Mouse (Mus musculus) lung, embryonic 16.5 days (tissue): ENCODE measurements around the gene Scn4a. TPM values are rescaled to one million over a fixed set of nuclear protein-coding genes. Genes with fewer than 3 reads are reported as not detected.
A peak's percentile ranks its signal among the peaks of the same experiment; 100 is the strongest.
"Not testable (repeated sequence)": the region's sequence is repeated elsewhere in the genome, so short reads cannot be mapped to it uniquely, and the experiment has no call there.

Experiments used
- ATAC-seq: fragments of 200-750 bp; cut with Nextera tagmentation; 2 replicates; pipeline ENCODE4 v1.8.0; 2017; ENCODE audit warnings: low read depth, mild to moderate bottlenecking, moderate library complexity
- H3K27ac ChIP-seq: fragments of 300-500 bp; sonication (generic); 2 replicates; pipeline ENCODE4 v1.5.1; 2014; ENCODE audit warnings: mild to moderate bottlenecking, control low read depth, low read length
- H3K27me3 ChIP-seq: fragments of 300-500 bp; sonication (generic); 2 replicates; pipeline ENCODE4 v1.6.1; 2014; ENCODE audit warnings: low read depth, low read length, mixed read lengths; ENCODE audit not compliant: control insufficient read depth, insufficient read depth
- H3K36me3 ChIP-seq: fragments of 300-500 bp; sonication (generic); 2 replicates; pipeline ENCODE4 v1.6.1; 2014; ENCODE audit warnings: low read length; ENCODE audit not compliant: control insufficient read depth, insufficient read depth
- H3K4me1 ChIP-seq: fragments of 300-500 bp; sonication (generic); replicated peaks from 2 replicates; pipeline ENCODE4 v1.6.1; 2014; ENCODE audit warnings: low read length, mixed read lengths; ENCODE audit not compliant: control insufficient read depth, insufficient read depth
- H3K4me2 ChIP-seq: fragments of 300-500 bp; sonication (generic); 2 replicates; pipeline ENCODE4 v1.6.1; 2014; ENCODE audit warnings: low read depth, low read length, control low read depth
- H3K4me3 ChIP-seq: fragments of 300-500 bp; sonication (generic); 2 replicates; pipeline ENCODE4 v1.5.1; 2014; ENCODE audit warnings: mild to moderate bottlenecking, low read length, control low read depth
- H3K9ac ChIP-seq: fragments of 300-500 bp; sonication (generic); 2 replicates; pipeline ENCODE4 v1.6.1; 2014; ENCODE audit warnings: low read length, control low read depth
- H3K9me3 ChIP-seq: fragments of 300-500 bp; sonication (generic); 2 replicates; pipeline ENCODE4 v1.6.1; 2016; ENCODE audit warnings: low read length; ENCODE audit not compliant: control insufficient read depth
- WGBS: fragments of 180-500 bp; shearing (Covaris S2); extraction: QIAGEN DNeasy Blood & Tissue Kit; methylation state at CpG from one replicate; pipeline ENCODE4 v1.1.7; 2014; 5-methylcytosine and 5-hydroxymethylcytosine counted together
- polyA plus RNA-seq: library from polyadenylated mRNA; unstranded; fragments of >200 nt; fragmentation: Nextera tagmentation; extraction: Ambion mirVana; gene quantifications from 2 replicates; pipeline ENCODE4 v1.2.1, GENCODE M21; 2015

The Scn4a gene
- polyA plus RNA-seq: 0.03 and 0.06 TPM in 2 replicates

GRCm38 (mm10) chr11:106353188-106353587 is at the start of gene Scn4a:
Scn4a (minus strand) TSS chr11:106353288.
- 72% methylated on average over 12 of the region's 12 CpGs for WGBS
- Histone ChIP-seq H3K27ac (no peak within 1 kb of the TSS), H3K9ac (no peak within 1 kb of the TSS), H3K4me3 (no peak within 1 kb of the TSS), H3K27me3 (no peaks in the 10 kb centered on the region), H3K9me3 (no peaks in the 10 kb centered on the region), H3K36me3 (no peaks in the 10 kb centered on the region), H3K4me1 (peaks cover 6% of the 10 kb centered on the region), H3K4me2 (no peak within 1 kb of the TSS)
- no peak for ATAC-seq

DNA sequence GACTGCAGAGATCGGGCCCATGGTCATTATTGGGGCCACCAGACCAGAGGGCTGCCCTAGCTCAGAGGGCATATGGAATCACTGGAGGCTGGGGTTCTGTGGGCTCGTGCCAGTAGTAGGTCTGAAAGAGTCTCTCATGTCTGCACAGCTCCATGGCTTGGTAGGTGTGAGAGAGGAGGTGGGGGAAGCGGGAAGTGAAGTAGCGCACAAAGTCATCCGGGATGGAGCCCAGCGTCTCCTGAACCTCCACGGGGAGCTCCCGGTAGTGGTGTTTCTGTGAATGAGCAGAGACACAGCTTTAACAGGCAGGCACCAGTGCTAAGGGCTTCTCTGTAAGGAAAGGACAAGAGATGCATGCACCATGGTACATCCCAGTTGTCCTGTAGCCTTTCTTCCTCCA is 45.4 kb upstream of the Scn4a start:
- Histone ChIP-seq H3K4me3 (no peak overlapping the region), H3K4me2 (no peak overlapping the region), H3K9ac (no peak overlapping the region), H3K27ac (no peak overlapping the region), H3K27me3 (no peaks in the 10 kb centered on the region), H3K9me3 (no peaks in the 10 kb centered on the region), H3K36me3 (peaks cover 16% of the 10 kb centered on the region), H3K4me1 (no peaks in the 10 kb centered on the region)
- WGBS: 84% methylated on average over 8 of the region's 8 CpGs
- no peak for ATAC-seq

- 90% methylated on average over 3 of the region's 3 CpGs for WGBS
- no peaks in the 10 kb centered on the region for H3K4me1 ChIP-seq
- no peak overlapping the region for H3K9ac ChIP-seq
- H3K27me3 ChIP-seq: no peaks in the 10 kb centered on the region
- no peak for ATAC-seq
- no peak overlapping the region for H3K4me2 ChIP-seq
- no peaks in the 10 kb centered on the region for H3K9me3 ChIP-seq
- no peak overlapping the region for H3K27ac ChIP-seq
- H3K4me3 ChIP-seq: no peak overlapping the region
- peaks cover 11% of the 10 kb centered on the region; the same call in 1 of the 2 replicates for H3K36me3 ChIP-seq
Observed at GRCm38 (mm10) chr11:106397656-106398055, 44.6 kb upstream of the Scn4a start.

DNA sequence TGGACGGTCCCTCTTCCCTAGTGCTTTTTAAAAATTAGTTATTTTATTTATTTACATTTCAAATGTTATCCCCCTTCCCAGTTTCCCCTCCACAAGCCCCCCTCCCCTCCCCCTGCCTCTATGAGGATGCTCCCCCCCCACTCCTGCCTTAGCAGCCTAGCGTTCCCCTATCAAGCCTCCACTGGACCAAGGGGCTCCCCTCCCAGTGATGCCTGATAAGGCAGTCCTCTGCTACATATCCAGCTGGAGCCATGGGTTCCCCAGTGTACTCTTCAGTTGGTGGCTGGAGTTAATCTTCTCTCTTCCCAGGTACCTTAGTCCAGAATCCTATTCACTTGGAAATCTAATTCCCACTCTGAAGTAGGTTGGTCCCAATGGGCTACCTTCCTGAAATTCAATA is 41.0 kb upstream of the Scn4a start:
- not testable (repeated sequence) for H3K27ac ChIP-seq, H3K4me3 ChIP-seq, H3K27me3 ChIP-seq, H3K36me3 ChIP-seq, H3K9ac ChIP-seq, ATAC-seq, H3K4me1 ChIP-seq, H3K4me2 ChIP-seq, H3K9me3 ChIP-seq
- 70% methylated on average over 2 of the region's 2 CpGs for WGBS

GRCm38 (mm10) chr11:106393331-106393616 is 40.2 kb upstream of the Scn4a start:
- Histone ChIP-seq H3K27ac (no peak overlapping the region), H3K4me2 (no peak overlapping the region), H3K9me3 (no peaks in the 10 kb centered on the region), H3K36me3 (no peaks in the 10 kb centered on the region), H3K4me3 (no peak overlapping the region), H3K9ac (no peak overlapping the region), H3K27me3 (no peaks in the 10 kb centered on the region), H3K4me1 (peaks cover 9% of the 10 kb centered on the region)
- 58% methylated on average over 4 of the region's 4 CpGs for WGBS
- ATAC-seq: no peak

DNA sequence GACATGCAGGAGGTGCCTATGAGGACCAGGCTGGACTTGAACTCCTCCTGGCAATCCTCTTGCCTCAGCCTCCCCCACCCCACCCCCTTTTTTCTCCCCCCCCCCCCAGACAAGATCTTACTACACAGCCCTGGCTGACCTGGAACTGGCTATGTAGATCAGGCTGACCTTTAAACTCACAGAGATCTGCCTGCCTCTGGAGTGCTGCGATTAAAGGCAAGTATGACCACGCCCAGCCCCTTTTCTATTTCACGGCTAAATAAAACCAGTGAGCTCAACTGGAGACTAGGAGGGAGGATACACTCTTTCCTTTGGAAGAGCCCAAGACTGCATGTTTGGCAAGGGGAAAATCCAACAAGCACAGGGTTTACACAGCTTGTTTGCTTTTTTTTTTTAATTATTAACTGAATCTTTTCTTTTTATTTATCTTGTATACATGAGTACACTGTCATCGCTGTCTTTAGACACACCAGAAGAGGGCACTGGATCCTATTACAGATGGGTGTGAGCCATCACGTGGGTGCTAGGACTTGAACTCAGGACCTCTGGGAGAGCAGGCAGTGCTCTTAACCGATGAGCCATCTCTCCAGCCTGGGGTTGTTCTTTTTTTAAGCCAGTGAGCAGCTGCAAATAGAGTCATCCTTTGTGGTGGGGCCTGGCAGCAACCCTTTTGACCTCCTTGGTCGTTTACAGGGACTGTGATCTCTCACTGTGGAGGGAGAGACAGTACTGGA is 39.7 kb upstream of the Scn4a start:
- Histone ChIP-seq H3K27ac (no peak overlapping the region), H3K4me3 (no peak overlapping the region), H3K36me3 (no peaks in the 10 kb centered on the region), H3K4me2 (no peak overlapping the region), H3K4me1 (peaks cover 10% of the 10 kb centered on the region), H3K9me3 (no peaks in the 10 kb centered on the region), H3K9ac (no peak overlapping the region), H3K27me3 (no peaks in the 10 kb centered on the region)
- 58% methylated on average over 7 of the region's 7 CpGs for WGBS
- no peak for ATAC-seq

DNA sequence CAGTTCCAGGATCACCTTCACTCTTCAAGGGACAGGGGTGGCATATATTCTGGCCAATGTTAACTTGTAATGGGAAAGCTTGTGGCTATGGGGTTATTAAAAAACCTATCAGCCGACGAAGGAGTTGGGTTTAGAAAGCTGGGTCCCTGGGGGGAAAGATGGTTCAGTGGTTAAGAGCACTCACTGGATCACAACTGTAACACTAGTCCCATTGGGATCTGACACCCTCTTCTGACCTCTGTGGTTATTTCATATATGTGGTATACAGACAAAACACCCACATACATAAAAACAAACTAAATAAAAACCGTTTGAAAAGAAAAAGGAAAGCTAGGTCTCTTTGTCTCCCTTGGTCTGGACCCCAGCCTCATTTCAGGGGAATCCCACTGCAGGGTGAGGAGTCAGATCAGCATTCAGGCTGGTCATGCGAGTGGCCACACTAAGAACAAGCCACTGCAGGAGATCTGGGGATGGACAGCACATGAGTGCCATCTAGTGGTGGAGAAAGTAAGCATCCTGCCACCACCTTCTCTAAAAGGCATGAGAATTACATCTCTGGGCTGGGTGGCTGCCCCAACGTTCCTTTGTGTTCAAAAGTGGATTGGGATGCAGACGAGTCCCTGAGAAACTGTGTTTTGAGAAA is 38.6 kb upstream of the Scn4a start:
- peak; percentile 72 for ATAC-seq
- Histone ChIP-seq H3K4me3 (no peak overlapping the region), H3K36me3 (no peaks in the 10 kb centered on the region), H3K4me2 (no peak overlapping the region), H3K27ac (0 out of 2 replicates have a peak overlapping the region, but pooled peaks have one; percentile 7), H3K9ac (no peak overlapping the region), H3K9me3 (no peaks in the 10 kb centered on the region), H3K4me1 (peaks cover 16% of the 10 kb centered on the region), H3K27me3 (no peaks in the 10 kb centered on the region)
- 27% methylated on average over 6 of the region's 6 CpGs for WGBS

DNA sequence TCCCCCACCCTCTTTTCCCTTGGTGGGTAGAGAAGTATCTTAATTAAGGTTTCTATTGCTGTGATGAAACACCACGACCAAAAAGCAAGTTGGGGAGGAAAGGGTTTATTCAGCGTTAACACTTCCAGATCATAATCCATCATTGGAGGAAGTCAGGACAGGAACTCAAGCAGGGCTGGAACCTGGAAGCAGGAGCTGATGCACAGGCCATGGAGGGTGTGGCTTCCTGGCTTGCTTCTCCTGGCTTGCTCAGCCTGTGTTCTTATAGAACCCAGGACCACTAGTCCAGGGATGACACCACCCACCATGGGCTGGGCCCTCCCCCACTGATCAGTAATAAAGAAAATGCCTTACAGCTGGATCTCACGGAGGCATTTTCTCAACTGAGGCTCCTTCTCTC is 37.7 kb upstream of the Scn4a start:
- Histone ChIP-seq H3K9me3 (no peaks in the 10 kb centered on the region), H3K4me1 (peaks cover 16% of the 10 kb centered on the region), H3K27me3 (no peaks in the 10 kb centered on the region), H3K4me3 (no peak overlapping the region), H3K9ac (no peak overlapping the region), H3K36me3 (no peaks in the 10 kb centered on the region), H3K27ac (peak overlapping the region; percentile 29; the same call in 1 of the 2 replicates), H3K4me2 (no peak overlapping the region)
- no peak for ATAC-seq
- 20% methylated on average over 3 of the region's 3 CpGs for WGBS

- Histone ChIP-seq H3K9me3 (no peaks in the 10 kb centered on the region), H3K27me3 (no peaks in the 10 kb centered on the region), H3K4me2 (no peak overlapping the region), H3K4me1 (peaks cover 16% of the 10 kb centered on the region), H3K27ac (peak overlapping the region; percentile 42), H3K9ac (no peak overlapping the region), H3K36me3 (no peaks in the 10 kb centered on the region), H3K4me3 (no peak overlapping the region)
- WGBS: 9% methylated on average over 3 of the region's 3 CpGs
- no peak for ATAC-seq
Observed at GRCm38 (mm10) chr11:106389611-106390010, 36.5 kb upstream of the Scn4a start.
